Mouse (Mus musculus) cerebellum, adult 11-12 months (tissue): ENCODE measurements around the gene Galnt18.

Source experiments
- DNase-seq: peaks from one replicate; pipeline ENCODE4 v3.0.0; 2022

Galnt18 gene

DNA sequence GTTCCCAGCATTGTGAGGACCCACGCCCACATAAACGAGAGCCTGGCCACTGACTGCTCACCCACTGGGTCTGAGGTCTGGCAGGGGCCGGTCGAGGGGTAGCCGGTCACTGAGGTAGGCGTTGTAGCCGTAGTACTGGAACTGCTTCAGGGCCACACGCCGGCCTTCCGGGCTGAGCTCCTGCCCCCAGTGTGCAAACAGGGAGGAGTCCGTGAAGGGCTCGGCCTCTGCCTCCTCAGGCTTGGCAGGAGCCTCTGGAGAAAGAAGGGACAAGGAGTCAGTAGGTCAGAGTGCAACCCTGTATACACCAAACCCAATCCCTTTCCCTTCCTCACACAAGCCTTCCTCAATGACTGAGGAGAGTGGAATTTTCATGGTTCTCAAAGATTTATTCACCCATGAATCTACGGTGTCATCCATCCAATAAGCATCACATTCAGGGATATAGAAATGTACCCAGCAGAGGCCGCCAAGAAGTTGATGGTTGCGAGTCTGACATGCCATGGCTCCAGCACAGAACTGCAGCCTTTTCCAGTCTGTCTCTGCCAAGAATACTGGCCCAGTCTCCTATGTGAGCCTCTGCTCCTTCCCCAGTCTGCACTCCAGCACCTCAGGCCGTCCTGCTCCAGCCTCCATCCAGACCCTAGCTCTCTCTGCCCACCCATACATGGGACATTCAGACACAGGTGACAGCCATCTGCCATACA is 163.4 kb downstream of the Galnt18 start:
- DNase-seq = no peak

DNA sequence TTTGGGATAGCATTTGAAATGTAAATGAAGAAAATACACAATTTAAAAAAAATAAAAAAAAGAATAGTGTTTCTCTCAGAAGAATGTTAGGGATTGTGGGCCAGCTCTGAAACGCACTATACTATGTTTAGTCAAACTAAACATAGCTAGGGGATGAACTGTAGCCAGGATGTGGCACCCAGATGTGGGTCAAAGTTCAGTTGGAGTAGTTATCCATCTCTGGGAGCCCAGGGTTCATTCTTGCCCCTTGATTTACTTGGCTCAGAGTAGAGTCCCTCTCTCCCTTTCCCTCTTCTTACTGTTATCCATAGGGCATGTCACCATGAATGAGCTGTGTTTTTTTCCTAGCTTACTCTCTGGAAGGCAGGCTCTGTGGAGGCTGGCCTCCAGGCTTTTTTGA is 165.3 kb downstream of the Galnt18 start:
- DNase-seq = no peak

DNA sequence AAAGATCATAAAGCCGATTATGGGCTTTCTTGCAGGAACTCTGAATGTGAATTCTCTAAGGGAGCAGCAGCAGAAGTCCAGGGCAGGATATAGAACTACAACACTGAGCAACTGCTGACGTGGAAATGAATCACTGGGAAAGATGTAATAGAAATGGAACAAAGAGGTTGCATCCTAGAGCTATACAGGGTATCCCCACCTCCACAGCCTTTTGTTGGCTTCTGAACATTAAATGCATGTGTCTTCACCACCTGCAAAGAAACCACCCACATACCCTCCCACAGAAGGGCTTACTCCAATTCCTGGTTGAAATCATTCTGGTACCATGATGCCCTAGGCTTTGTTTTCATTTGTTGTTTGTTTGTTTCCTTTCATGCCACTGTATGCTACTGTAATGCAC is 172.3 kb downstream of the Galnt18 start:
- DNase-seq = no peak

DNA sequence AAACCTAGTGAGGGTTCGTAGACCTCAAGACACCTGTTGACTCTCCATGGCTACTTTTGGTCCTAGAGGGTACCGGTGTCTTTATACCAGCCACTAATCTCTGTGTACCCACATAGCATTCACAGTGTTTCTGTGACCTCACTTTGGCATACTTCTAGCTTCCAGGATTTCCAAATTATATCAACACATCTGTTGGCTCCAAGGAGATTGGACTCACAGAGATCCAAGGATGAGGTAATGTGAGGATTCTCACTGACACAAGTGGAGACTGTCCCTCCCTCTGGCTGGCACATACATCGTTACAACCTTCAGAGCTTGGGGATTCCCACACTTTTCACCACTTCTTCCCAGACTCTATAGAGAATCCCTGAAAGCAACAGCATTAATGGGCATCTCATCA is 173.7 kb downstream of the Galnt18 start:
- DNase-seq = no peak

DNA sequence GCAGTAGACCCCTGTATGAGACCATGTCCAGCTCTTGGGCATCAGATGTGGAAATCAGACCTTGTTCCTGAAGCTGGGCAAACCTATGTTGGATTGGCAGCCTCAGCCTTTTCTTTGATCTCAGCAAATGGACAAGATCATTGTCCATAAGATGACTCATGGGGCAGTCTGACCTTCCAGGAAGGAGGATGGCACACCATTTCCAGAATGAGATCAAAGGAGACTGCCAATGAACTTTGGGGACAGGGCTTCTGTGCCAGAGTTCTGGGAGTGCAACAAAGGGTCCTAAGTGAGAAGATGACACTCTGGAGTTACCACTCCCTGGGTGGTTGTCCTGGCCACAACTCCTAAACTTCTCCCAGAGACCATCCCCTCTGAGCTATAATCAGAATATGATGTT is 174.1 kb downstream of the Galnt18 start:
- DNase-seq = no peak

DNA sequence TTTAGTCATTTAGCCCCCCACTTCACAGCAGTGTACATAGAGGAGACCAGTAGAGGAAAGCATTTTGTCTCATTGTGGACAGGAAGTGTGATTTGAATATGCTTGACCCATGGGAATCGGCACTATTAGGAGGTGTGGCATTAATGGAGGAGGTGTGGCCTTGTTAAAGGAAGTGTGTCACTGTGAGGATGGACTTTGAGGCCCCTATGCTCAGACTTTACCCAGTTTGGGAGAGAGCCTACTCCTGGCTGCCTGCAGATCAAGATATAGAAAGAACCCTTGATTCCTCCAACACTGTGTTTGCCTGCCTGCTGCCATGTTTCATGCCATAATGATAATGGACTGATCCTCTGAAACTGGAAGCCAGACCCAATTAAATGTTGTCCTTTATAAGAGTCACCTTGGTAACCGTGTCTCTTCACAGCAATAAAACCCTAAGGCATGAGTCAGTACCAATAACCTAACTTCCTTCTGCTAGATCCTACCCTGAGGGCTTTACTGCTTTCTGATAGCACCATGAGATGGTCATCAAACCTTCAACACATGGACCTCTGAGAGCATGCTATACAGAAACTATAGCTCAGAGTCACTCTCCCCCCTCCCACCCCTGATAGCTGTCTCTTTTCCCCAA is 175.1 kb downstream of the Galnt18 start:
- no peak for DNase-seq

DNA sequence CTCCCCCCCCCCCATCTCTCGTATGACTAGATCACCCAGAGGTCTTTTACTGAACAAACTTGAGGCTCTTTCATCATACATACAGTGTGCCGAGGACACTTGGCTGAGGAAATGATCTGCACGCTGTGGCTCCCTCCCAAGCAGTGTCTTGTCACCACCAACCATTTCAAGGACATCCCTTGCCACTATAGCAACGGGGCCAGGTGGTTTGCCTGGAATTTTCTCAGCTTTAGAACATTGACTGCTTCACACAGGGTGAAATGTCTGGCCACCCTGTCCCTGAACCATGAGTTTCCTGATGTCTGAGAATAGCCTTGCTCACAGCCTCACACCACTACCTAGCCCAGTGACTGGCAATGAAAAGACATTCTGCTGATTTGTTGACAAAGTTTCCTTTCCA is 176.6 kb downstream of the Galnt18 start:
- DNase-seq = no peak

- no peak for DNase-seq
Observed at GRCm38 (mm10) chr7:111601339-111602067, 178.3 kb downstream of the Galnt18 start.

GRCm38 (mm10) chr7:111600756-111601155 is 179.0 kb downstream of the Galnt18 start:
- DNase-seq = peak; percentile 37

DNA sequence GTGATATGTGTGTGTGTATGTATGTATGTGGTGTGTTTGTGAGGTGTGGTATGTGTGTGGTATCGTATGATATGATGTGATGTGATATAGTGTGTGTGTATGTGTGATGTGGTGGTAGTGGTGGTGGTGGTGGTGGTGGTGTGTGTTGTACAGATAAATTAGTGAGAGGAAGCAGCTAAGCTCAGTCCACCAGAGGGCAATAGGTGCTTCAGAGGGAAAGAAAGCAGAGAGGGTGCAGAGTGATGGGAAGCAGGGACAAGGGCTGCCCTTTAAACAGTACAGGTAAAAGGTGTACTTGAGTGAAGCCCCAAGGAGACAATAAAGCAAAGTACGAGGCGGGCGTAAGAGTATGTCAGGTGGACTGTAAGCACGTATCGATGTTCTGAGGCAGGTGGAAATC is 186.1 kb downstream of the Galnt18 start:
- DNase-seq = no peak

DNA sequence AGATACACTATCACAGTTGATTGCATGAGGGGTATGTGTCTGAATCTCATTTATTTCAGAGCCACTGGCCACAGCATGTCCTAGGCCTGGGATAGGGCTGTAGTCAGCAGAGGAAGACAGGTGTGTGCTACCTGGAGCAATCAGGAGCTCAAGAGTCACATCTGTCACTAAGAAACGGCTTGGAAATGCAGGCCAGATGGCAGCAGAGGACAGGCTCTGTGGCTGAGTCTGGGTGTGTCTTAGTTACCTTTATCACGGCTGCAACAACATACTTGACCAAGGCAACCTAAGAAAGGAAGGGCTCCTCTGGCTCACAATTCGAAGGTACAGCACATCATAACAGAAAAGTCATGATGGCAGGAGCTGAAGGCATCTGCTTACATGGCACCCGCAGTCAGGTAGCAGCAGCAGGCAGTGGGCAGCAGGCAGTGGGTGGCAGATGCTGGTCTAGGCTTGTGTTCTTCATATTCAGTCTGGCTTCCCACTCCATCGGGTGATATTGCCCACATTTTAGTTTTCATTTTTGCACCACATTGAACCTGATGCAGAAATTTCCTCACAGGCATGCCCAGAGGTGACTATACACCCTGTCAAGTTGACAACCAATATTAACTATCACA is 190.2 kb downstream of the Galnt18 start:
- peak; percentile 32 for DNase-seq

DNA sequence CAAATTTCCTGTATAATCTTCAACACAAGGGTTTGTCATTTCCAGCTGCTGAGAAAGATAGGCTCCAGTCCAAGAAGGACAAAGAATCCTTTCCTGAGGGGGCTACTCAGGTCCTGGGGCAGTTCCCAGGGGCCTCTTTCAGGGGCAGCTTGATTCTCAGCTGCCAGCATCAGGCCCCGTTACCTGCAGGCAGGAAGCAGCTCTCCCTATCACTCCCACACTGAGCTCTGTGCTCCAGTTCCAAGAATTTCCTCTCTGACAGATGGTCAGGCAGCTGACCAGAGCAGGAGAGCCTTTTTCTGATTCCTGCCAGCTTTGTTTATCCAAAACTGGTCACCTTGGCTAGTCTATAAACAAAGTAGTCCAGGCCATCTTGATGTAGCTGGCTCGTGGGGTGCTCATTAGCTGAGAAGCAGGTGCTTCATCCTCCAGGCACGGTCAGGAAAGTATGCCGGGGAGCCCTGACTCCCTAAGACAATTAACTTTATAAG is 191.4 kb downstream of the Galnt18 start:
- DNase-seq = peak; percentile 94

- DNase-seq = no peak
Observed at GRCm38 (mm10) chr7:111580547-111580946, 199.2 kb downstream of the Galnt18 start.

DNA sequence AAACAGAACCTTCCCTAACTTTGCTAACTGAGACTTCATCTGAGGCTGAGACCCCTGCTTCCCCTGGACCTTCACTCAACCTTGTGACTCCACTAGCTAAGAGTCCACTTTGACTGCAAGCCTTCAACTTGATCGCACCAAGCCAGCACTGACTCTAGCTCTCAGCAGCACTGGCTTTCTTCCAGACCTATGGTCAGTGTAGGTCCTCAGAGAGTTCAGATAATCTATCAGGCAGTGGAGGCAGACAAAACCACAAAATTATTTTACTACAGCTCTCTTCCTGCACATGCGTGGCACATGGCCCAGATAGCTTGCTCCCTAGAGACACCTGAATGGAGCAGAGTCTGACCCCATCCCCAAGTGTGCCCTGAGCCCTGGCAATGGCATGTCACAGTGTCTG is 204.7 kb downstream of the Galnt18 start:
- no peak for DNase-seq

DNA sequence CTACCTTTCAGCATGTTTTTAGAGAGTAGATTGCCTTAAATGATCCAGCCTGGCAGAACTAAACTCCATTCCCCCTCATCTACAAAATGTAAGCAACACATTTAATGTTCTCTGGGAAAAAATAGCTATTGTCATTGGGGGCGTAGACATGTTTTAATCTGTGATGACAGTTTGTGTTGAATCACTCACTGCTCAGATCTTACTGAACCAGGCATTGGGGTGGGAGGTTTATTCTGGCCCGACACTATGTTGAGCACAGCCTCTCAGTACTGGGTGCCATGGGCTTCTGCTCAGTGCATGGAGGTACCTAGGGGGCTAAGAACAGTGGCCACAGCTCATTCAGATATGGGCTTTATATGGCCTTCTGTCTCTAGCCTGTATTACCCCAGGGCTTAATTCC is 207.4 kb downstream of the Galnt18 start:
- DNase-seq = no peak

- no peak for DNase-seq
Observed at GRCm38 (mm10) chr7:111566838-111567237, 212.9 kb downstream of the Galnt18 start.

DNA sequence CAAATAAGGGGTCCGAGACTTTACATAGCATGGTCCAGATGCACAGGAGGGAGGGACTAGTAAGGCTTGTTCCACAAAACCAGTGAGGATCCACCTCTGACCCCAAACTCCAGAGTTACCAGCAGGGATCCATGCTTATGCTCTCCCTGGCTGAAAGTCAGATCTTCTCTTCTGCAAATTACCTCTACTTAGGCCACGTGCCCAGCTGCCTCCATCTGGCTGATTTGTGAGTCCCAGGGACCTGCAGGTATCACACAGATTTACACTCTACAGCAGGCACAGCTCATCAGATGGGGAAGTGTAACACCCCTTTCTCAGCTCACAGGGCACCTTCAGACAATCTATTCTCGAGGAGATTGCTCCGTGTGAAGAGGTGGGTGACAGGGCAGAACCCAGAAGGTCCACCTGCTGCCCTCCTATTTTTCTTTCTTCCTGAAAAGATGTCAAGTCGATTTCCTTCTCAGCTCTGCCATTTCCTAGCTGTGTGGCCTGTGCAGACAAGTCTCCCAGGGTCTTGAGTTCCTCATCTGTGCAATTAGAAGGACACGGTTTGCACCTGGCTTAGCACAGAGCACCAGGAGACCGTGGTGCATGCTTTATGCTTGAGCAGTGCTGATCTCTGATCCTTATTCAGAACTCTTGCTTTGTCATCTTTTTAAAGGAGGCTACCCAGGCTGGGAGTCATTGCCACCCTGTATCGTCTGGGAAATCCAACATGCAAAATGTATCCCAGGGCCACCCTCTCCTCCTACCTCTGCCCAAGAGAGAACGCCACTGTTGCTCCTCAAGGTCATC is 216.3 kb downstream of the Galnt18 start:
- DNase-seq = no peak

GRCm38 (mm10) chr7:111560097-111560496 is 219.7 kb downstream of the Galnt18 start:
- DNase-seq = no peak

DNA sequence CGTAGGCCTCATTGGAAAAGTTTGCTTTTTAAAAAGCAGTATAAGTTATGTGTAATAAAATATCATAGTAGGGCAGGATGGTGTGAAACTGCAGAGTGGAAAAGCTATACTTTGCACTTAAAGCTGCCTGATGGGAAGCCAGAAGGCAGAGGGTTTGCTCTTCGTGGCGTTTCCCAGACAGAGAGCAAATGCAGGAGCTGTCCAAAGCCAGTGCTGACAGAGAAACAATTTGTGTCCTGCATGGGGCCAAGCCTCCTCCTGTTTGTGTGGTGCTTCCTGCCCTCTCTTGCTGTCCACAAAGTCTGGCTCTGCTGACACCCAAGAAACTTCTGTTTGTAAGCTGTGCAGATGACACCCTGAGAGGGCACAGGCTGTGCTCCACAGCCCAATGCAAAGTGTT is 220.8 kb downstream of the Galnt18 start:
- DNase-seq = no peak

- DNase-seq = no peak
Observed at GRCm38 (mm10) chr7:111550987-111551386, 228.8 kb downstream of the Galnt18 start.

GRCm38 (mm10) chr7:111547069-111547468 is 232.7 kb downstream of the Galnt18 start:
- DNase-seq = peak; percentile 16

DNA sequence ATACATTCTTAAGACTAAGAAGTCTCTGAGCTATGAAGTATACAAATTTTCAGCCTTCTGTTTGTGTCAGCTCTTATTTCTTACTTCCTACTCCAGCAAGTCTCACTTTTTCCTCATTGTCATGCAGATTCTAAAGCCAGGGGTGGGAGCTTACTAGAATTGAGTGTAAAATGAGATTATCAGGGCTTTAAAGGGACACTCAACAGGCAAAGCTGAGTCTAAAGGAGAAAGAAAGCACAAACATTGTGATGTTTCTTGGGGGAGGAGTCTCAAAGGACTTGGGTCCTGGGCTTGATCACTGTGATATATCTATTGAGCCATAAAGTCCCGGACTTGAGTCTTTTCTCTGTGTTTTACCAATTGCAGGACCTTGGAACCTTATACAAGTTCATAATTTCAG is 234.2 kb downstream of the Galnt18 start:
- no peak for DNase-seq

GRCm38 (mm10) chr7:111537946-111538345 is 241.8 kb downstream of the Galnt18 start:
- DNase-seq = no peak
